Mouse (Mus musculus) midbrain, embryonic 16.5 days (tissue): ENCODE results near the gene Shc3. TPM values are rescaled to one million over a fixed set of nuclear protein-coding genes. Genes with fewer than 3 reads are reported as not detected.
A peak's percentile ranks its signal among the peaks of the same experiment; 100 is the strongest.

Source experiments
- ATAC-seq: fragments of 200-750 bp; cut with Nextera tagmentation; 2 replicates; pipeline ENCODE4 v1.8.0; 2017; ENCODE audit warnings: moderate TSS enrichment
- H3K27ac ChIP-seq: fragments of 300-500 bp; sonication (generic); 2 replicates; pipeline ENCODE4 v1.5.1; 2014; ENCODE audit warnings: mild to moderate bottlenecking, low read length, mixed read lengths
- H3K27me3 ChIP-seq: fragments of 300-500 bp; sonication (generic); 2 replicates; pipeline ENCODE4 v1.6.1; 2014; ENCODE audit warnings: low read depth, low read length, mixed read lengths; ENCODE audit not compliant: control insufficient read depth, insufficient read depth
- H3K36me3 ChIP-seq: fragments of 300-500 bp; sonication (generic); 2 replicates; pipeline ENCODE4 v1.6.1; 2014; ENCODE audit warnings: mild to moderate bottlenecking, low read length, moderate library complexity, mixed read lengths; ENCODE audit not compliant: control insufficient read depth, insufficient read depth
- H3K4me1 ChIP-seq: fragments of 300-500 bp; sonication (generic); 2 replicates; pipeline ENCODE4 v1.6.1; 2014; ENCODE audit warnings: mild to moderate bottlenecking, low read length, mixed read lengths; ENCODE audit not compliant: control insufficient read depth, insufficient read depth
- H3K4me2 ChIP-seq: fragments of 300-500 bp; sonication (generic); 2 replicates; pipeline ENCODE4 v1.6.1; 2014; ENCODE audit warnings: mild to moderate bottlenecking, low read length, mixed read lengths
- H3K4me3 ChIP-seq: fragments of 300-500 bp; sonication (generic); 2 replicates; pipeline ENCODE4 v1.5.1; 2014; ENCODE audit warnings: low read depth, mild to moderate bottlenecking, low read length, moderate library complexity, mixed read lengths
- H3K9ac ChIP-seq: fragments of 300-500 bp; sonication (generic); 2 replicates; pipeline ENCODE4 v1.6.1; 2014; ENCODE audit warnings: low read depth, low read length, mixed read lengths
- H3K9me3 ChIP-seq: fragments of 300-500 bp; sonication (generic); replicated peaks from 2 replicates; pipeline ENCODE4 v1.6.1; 2014; ENCODE audit warnings: mild to moderate bottlenecking, low read length, mixed read lengths; ENCODE audit not compliant: control insufficient read depth, poor library complexity, severe bottlenecking
- WGBS: fragments of 180-500 bp; shearing (Covaris S2); extraction: QIAGEN DNeasy Blood & Tissue Kit; methylation state at CpG from one replicate; pipeline ENCODE4 v1.1.7; 2014; 5-methylcytosine and 5-hydroxymethylcytosine counted together
- polyA plus RNA-seq: library from polyadenylated mRNA; unstranded; fragments of >200 nt; fragmentation: Nextera tagmentation; extraction: Ambion mirVana; gene quantifications from 2 replicates; pipeline ENCODE4 v1.2.1, GENCODE M21; 2015

Gene Shc3
- 7.2 and 8.3 TPM in 2 replicates for polyA plus RNA-seq

DNA sequence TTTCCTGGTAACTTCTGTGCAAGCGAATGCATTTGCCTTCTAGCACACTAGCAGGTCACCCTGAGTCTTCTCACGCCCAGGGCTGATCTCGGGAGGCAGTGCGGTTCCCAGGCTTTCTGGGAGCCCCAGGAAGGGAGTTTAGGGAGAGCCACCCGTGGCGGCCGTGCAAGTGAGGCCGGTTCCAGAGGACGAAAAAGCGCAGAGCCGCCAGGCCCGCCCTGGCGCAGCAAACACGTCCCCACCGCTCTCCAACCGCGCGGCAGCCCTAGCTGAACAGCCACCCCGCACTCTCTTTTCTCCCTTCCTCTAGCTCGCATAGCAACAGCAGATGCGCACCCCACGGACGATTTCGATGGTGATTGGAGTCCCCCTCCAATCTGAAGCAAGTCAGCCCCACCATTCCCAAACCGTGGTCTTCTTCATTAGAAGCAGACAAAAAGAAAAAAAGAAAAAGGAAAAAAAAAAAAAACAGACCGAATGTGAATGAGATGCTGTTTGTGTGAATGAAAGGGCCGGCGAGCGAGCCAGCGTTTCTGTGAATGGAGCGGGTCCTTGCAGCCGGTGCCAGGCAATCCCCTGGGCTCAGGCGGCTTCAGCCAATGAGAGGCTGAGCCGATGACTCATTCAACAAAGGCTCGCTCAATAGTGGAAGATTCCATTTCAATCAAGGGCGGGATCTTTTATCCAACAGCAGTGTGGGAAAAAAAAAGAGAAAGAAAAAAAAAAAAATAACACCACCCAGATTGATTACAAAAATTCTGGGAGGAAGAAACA is at the start of gene Shc3:
Shc3 (minus strand) TSS at position 509 of the 774 bp plus-strand sequence.
- H3K4me3 ChIP-seq: peak within 1 kb of the TSS; percentile 68
- peak within 1 kb of the TSS; percentile 87 for H3K27ac ChIP-seq
- peak within 1 kb of the TSS; percentile 96 for H3K4me2 ChIP-seq
- peak; percentile 93 for ATAC-seq
- no peaks in the 10 kb centered on the region for H3K36me3 ChIP-seq
- under 1% methylated on average over 36 of the region's 36 CpGs for WGBS
- peaks cover 3% of the 10 kb centered on the region for H3K27me3 ChIP-seq
- H3K9me3 ChIP-seq: no peaks in the 10 kb centered on the region
- peaks cover 23% of the 10 kb centered on the region for H3K4me1 ChIP-seq
- peak within 1 kb of the TSS; percentile 67 for H3K9ac ChIP-seq

- ATAC-seq: peak; percentile 15; the same call in 1 of the 2 replicates
- Histone ChIP-seq H3K4me2 (peak overlapping the region; percentile 20; the same call in 1 of the 2 replicates), H3K36me3 (no peaks in the 10 kb centered on the region)
These were observed 49.4 kb upstream of the Shc3 start for GRCm38 (mm10) chr13:51618602-51619001.

GRCm38 (mm10) chr13:51617861-51618260 is 48.6 kb upstream of the Shc3 start:
- no peak overlapping the region for H3K9ac ChIP-seq
- no peak overlapping the region for H3K27ac ChIP-seq
- H3K4me2 ChIP-seq: peak overlapping the region; percentile 13; the same call in 1 of the 2 replicates
- peak; percentile 73 for ATAC-seq
- H3K9me3 ChIP-seq: no peaks in the 10 kb centered on the region
- H3K4me3 ChIP-seq: no peak overlapping the region
- no peaks in the 10 kb centered on the region for H3K27me3 ChIP-seq
- peaks cover 8% of the 10 kb centered on the region; the same call in 1 of the 2 replicates for H3K4me1 ChIP-seq
- WGBS: 17% methylated on average over 6 of the region's 6 CpGs
- H3K36me3 ChIP-seq: no peaks in the 10 kb centered on the region

More at GRCm38 (mm10) chr13:51618602-51619001, 49.4 kb upstream of the Shc3 start:
- H3K4me1 ChIP-seq: peaks cover 8% of the 10 kb centered on the region; the same call in 1 of the 2 replicates
- H3K27me3 ChIP-seq: no peaks in the 10 kb centered on the region
- no peak overlapping the region for H3K4me3 ChIP-seq
- no peak overlapping the region for H3K9ac ChIP-seq
- no peak overlapping the region for H3K27ac ChIP-seq
- 16% methylated on average over 8 of the region's 9 CpGs for WGBS
- H3K9me3 ChIP-seq: no peaks in the 10 kb centered on the region

DNA sequence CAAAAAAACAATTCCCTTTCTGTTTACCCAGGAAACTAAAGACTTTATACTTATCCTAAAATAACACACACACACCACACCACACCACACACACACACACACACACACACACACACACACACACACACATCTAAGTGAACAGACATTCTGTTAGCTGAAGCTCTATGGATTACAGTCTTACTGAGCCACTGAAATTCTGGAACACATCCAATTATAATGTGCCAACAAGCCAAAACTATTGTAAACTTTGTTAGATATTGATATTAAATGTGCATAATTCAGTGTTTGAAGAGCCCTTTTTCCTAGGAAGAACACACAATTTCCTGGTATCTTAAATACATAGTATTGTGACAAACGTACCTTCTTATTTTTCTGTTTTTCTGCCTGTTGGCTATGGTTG is 48.1 kb upstream of the Shc3 start:
- Histone ChIP-seq H3K9ac (no peak overlapping the region), H3K27me3 (no peaks in the 10 kb centered on the region), H3K9me3 (no peaks in the 10 kb centered on the region), H3K4me3 (no peak overlapping the region), H3K27ac (no peak overlapping the region), H3K36me3 (no peaks in the 10 kb centered on the region), H3K4me2 (no peak overlapping the region), H3K4me1 (peaks cover 8% of the 10 kb centered on the region; the same call in 1 of the 2 replicates)
- WGBS: 68% methylated on average over 1 of the region's 1 CpGs
- ATAC-seq: no peak

DNA sequence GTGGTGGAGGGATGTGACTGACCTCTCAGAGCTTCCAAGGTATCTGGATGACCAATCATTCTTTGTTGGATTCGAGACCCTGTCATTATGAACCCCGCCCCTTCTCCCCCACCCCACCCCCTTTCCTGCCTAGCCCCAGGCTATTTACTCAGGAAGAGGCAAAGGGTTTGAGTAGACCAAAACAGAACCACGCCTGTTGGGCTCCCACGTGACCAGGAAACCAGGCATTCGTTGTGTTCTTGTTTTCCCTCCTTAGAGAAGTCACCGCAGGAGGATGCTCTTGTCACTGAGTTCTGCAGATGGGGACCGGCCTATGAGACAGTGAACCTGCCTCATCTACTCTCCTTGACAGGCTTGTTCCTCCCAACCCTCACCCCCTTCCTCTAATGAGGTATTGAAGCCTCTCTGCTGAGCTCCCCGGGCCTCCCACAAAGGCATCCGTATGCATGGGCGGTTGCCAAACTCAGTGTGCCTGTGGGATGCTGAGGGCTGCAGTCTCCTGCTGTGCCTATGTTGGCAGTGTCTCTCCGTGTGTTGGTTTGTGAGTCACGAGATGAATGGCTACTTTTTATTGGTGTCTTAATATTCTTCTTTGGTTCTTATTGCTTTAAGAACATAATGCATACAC is 47.3 kb upstream of the Shc3 start:
- peak overlapping the region; percentile 19; the same call in 1 of the 2 replicates for H3K4me2 ChIP-seq
- H3K4me3 ChIP-seq: no peak overlapping the region
- peak overlapping the region; percentile 28; the same call in 1 of the 2 replicates for H3K27ac ChIP-seq
- ATAC-seq: peak; percentile 72
- H3K9me3 ChIP-seq: no peaks in the 10 kb centered on the region
- H3K4me1 ChIP-seq: peaks cover 8% of the 10 kb centered on the region; the same call in 1 of the 2 replicates
- 8% methylated on average over 12 of the region's 12 CpGs for whole genome bisulfite sequencing
- H3K27me3 ChIP-seq: no peaks in the 10 kb centered on the region
- no peak overlapping the region for H3K9ac ChIP-seq
- H3K36me3 ChIP-seq: no peaks in the 10 kb centered on the region

- no peak for ATAC-seq
- peaks cover 8% of the 10 kb centered on the region; the same call in 1 of the 2 replicates for H3K4me1 ChIP-seq
- H3K4me2 ChIP-seq: no peak overlapping the region
- no peak overlapping the region for H3K4me3 ChIP-seq
- 55% methylated on average over 10 of the region's 10 CpGs for WGBS
- H3K9me3 ChIP-seq: no peaks in the 10 kb centered on the region
- H3K27ac ChIP-seq: no peak overlapping the region
- H3K36me3 ChIP-seq: no peaks in the 10 kb centered on the region
- no peaks in the 10 kb centered on the region for H3K27me3 ChIP-seq
- no peak overlapping the region for H3K9ac ChIP-seq
These were observed 46.6 kb upstream of the Shc3 start for GRCm38 (mm10) chr13:51615815-51616214.

DNA sequence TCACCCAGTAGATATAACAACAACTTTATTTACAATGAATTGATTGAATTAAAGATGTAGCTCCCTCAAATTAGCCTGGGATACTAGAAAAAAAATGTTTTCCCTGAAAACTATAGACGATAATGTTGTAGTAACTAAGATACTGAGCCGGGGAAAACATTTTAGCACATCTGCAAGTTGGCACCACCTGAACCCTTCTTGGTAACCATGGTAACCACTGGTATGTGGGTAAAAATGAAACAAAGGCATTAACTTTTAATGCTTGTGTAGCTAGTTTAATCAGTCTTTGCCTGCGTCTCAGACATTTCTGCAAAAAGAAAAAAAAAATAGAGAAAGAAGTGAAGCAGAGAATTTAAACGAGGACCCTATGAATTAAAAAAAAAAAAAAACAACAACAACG is 42.3 kb upstream of the Shc3 start:
- H3K9me3 ChIP-seq: no peaks in the 10 kb centered on the region
- 0 out of 2 replicates have a peak, but pooled peaks have one; percentile 40 for ATAC-seq
- H3K4me3 ChIP-seq: no peak overlapping the region
- 24% methylated on average over 5 of the region's 5 CpGs for WGBS
- no peak overlapping the region for H3K27ac ChIP-seq
- no peaks in the 10 kb centered on the region for H3K36me3 ChIP-seq
- no peaks in the 10 kb centered on the region for H3K27me3 ChIP-seq
- no peak overlapping the region; the same call in 1 of the 2 replicates for H3K4me2 ChIP-seq
- no peak overlapping the region for H3K9ac ChIP-seq
- peaks cover under 1% of the 10 kb centered on the region; the same call in 1 of the 2 replicates for H3K4me1 ChIP-seq

DNA sequence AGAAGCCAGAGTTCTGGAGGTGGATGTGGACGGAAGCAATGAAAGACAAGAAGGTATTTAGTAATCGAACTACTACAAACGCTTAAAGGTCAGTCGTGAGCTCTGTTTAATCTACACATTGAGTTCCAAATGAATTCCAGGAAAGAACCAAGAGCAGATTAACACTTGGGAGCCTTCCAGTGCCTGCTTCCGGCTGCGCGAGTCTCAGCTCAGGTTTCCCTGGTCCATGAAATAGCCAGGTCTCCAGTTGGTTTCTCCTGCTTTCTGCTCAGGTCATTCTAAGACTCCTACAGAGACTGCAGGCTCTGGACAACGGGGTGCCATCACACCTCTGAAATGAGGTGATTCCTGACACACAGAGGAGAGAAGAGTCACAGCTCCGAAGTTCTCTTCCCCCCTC is 41.8 kb upstream of the Shc3 start:
- peak; percentile 40; the same call in 1 of the 2 replicates for ATAC-seq
- no peaks in the 10 kb centered on the region for H3K9me3 ChIP-seq
- H3K4me1 ChIP-seq: no peaks in the 10 kb centered on the region
- no peak overlapping the region for H3K4me3 ChIP-seq
- 17% methylated on average over 9 of the region's 9 CpGs for WGBS
- no peak overlapping the region for H3K9ac ChIP-seq
- no peaks in the 10 kb centered on the region for H3K27me3 ChIP-seq
- no peak overlapping the region; the same call in 1 of the 2 replicates for H3K4me2 ChIP-seq
- no peaks in the 10 kb centered on the region for H3K36me3 ChIP-seq
- H3K27ac ChIP-seq: no peak overlapping the region

DNA sequence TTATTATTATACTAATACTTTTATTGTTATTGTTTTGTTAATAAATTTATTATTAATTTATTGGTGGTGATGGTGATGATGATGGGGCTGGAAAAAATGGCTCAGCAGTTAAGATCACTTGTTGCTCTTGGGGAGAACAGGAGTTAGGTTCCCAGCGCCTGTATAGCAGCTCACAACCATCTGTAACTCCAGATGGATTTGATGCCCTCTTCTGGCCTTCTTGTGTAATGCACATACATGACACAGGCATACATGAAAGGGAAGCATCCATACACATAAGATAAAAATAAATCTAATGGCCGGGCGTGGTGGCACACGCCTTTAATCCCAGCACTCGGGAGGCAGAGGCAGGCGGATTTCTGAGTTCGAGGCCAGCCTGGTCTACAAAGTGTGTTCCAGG is 40.0 kb upstream of the Shc3 start:
- Histone ChIP-seq H3K9me3 (no peaks in the 10 kb centered on the region), H3K4me2 (no peak overlapping the region), H3K4me1 (no peaks in the 10 kb centered on the region; the same call in 1 of the 2 replicates), H3K27me3 (no peaks in the 10 kb centered on the region), H3K27ac (no peak overlapping the region), H3K9ac (no peak overlapping the region), H3K4me3 (no peak overlapping the region), H3K36me3 (no peaks in the 10 kb centered on the region)
- no peak for ATAC-seq
- WGBS: 99% methylated on average over 7 of the region's 7 CpGs
